Mouse (Mus musculus) lung, postnatal 4 days (tissue): ENCODE measurements around the gene Pck2.
A peak's percentile ranks its signal among the peaks of the same experiment; 100 is the strongest.

ENCODE experiments used
- DNase-seq, 2 experiments: peaks; one replicate each; pipeline ENCODE4 v3.0.0; 2021

The Pck2 gene

DNA sequence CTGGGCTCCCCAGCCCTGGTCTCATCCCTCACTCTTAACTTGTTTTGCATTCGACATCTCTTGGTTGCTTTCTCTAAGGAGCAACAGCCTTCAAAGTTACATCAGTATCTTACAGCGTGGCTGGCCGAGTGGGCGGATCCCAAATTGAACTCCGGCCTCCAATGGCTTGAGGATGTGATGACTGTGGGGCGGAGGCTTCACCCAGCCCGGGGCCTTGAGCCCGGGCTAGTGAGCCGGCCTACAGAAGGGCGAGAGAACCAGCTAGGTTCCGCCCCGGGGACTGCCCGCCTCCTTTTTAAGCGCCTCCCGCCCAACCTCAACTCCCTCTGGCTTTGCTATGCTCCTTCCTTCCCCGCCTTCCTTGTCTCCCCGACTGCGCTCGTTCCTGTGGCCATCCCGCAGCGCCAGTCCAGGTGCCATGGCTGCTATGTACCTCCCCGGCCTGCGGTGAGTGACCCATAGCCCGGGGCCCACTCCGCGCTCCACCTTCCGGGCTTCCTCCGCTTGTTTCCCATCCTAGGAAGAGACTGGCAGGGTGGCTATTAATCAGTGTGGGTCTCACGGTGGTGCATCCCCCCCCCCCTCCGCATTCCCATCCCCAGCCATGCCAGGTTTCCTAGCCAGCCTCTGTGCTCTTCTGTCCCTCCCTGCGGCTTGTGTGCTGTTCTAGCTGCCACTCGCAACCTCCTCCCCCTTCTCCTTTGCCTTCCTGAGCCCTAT lies at the start of gene Pck2:
Pck2 (plus strand) TSS at position 200 of the 720 bp plus-strand sequence.
- peak; percentile 92 to 96 for DNase-seq

DNA sequence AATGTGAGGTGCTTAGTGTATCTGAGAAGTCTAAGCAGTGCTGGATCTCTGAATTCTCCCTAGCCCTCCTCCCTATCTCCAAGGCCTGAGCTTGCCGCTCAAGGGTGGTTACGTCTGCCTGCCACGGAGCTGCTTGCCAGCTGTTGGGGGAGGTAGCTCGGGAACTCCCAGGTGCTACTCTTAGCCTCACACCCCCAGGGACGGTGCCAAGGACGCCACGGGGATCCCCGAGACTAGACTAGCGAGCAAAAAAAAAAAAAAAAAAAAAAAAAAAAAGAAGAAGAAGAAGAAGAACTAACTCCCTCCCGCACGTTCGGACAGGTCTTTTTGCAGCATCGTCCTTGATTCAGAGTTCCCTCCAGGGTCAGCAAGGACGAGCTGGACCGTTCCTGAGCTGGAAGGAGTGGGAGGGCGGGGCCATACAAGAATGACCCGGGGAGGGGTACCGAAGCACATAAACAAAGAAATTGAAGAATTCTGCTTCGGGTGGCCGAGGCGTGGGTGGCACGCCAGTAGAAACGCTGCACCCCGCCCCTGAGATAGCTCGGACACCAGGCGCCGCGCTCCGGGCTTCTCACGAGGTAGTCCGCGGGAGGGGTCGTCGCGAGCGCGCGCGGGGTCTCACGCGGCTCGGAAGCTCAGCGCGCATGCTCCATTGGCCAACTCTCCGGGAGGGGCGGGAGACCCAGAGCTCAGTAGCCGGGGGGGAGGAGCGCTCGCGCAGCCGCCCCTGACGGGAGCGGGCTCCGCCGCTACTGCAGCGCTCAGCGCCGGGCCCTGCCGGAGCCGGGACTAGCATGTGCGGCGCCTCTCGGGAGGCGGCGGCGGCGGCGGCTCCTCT lies 49.5 kb upstream of the Pck2 start, which contains the start of gene Carmil3:
Carmil3 (plus strand) TSS at position 291 of the 841 bp plus-strand sequence.
- peak; percentile 59 to 71 for DNase-seq

DNA sequence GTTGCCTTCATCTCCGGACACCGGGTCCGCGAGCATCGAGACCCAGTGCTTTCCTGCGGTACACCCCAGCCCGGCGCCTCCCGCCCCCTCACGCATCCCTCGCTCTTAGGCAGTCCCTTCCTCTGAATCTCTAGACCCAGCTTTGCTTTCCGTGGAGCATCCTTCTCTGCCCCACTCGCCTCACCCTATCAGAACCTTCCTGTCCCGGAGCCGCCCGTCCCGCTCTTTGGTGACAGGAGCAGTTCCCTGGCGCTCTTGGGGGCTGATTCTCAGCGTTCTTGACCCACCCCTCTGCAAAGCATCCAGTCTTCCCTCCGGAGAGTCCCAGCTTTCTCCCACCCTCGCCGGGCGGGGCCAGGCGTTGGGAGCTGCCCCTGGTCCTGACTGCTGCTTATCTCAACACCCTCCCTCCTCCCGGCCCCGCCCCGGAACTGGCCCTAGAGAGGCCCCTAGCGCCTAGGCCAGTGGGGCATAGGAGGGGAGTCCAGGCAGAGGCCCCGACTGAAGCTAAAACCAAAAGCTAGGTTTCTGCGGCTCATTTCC lies 48.7 kb upstream of the Pck2 start:
- DNase-seq = peak; percentile 60 to 69

DNA sequence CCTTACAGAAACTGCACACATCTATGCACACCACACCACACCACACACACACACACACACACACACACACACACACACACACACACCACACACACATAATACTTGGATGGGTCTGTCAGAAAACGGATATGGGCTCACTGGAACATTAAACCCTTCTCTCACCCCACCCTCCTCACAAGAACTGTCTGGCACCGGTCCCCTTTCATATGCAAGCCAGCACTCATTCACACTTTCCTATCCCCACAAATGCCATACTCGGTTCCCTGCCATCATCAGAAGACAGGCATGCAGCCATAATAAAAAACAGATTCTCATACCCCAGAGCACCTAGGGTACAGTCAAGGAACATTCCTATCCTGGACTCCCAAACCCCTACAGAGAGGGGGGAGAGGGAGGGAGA lies 48.0 kb upstream of the Pck2 start:
- no peak for DNase-seq

DNA sequence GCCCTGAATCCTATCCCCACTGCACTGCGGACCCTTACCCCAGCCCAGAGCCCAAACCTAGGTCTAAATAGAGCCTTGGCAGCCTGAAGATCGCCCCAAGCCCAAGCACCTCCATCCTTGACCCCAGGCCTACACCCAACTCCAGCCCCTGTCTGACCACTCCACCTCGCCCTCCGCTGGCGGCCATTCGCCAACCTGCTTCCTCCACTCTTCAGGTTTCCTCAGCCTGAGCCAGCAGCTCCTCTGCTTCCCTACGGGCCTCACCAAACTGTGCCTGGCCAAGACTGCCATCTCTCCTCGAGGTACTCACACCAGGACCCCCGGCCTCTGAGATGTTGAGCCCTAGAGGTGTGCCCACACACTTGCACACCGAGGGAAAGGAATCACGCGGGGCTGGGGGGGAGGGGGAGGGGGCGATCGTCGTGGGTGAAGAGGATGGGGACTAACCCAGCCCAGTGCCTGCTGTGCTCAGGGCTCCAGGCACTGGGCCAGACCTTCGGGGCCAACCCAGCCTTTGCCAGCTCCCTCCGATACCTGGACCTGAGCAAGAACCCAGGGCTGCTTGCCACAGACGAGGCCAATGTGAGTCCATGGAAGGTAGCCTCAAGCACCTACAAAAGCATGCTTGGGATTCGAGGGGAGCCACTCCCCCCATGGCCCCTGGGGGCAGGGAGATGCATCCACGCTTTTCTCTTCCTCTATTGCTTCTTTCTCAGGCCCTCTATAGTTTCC lies 44.4 kb upstream of the Pck2 start:
- DNase-seq = no peak

DNA sequence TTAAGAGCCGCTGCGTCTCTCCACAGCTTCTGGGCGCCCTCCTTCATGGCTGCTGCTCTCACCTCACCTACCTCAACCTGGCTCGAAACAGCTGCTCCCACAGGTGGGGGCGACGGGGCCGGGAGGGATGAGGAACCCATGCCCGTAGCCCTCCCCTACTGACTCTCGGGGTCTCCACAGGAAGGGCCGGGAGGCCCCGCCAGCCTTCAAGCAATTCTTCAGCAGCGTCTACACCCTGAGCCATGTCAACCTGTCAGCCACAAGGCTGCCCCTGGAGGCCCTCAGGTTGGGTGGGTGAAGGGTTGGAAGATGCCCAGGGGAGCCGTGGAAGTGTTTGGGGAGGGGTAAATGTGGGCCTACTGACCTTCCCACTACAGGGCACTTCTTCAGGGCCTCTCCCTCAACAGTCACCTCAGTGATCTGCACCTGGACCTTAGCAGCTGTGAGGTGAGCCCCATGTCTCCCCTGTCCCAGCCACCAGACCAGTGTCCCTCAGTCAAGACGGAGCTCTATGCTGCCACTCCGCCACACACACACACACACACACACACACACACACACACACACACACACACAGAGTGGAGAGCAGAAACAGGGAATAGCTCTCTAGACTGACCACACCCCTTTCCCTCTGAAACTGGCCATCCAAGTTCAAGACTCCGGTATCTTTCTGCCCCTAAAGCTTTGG lies 43.2 kb upstream of the Pck2 start:
- no peak for DNase-seq

DNA sequence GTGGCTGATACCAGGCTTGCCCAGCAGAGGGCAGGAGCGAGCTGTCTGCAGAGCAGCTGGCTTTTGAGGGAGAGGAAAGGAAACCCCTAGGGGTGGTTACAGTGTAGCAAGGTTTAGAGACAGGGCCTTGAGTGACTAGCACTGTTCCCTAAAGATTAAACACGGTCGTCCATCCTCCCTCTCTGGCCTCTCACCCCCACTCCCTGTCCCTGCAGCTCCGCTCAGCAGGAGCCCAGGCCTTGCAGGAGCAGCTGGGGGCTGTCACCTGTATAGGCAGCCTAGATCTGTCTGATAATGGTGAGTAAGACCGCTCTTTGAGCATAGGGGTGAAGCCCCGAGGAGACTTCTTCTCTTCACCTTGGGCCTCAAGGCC lies 42.6 kb upstream of the Pck2 start:
- peak; percentile 86 to 93 for DNase-seq

DNA sequence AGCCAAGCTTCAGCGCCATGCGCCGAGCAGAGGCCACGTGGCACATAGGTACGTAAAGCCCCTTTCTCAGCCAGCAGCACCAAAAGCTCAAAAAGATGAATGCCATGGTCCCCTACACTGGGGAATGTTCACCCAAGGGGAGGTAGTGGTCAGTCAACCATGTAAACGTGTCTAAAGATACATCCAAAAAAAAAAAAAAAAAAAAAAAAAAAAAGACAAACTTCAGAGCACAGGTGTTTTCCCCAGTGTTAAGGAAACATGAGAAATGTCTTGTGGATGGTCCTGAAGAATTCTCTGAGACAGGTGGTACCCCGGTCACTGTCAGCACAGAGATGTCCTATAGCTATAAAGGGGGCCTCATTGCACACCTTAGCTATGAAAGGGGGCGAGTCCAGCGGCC lies 34.5 kb upstream of the Pck2 start:
- no peak for DNase-seq

DNA sequence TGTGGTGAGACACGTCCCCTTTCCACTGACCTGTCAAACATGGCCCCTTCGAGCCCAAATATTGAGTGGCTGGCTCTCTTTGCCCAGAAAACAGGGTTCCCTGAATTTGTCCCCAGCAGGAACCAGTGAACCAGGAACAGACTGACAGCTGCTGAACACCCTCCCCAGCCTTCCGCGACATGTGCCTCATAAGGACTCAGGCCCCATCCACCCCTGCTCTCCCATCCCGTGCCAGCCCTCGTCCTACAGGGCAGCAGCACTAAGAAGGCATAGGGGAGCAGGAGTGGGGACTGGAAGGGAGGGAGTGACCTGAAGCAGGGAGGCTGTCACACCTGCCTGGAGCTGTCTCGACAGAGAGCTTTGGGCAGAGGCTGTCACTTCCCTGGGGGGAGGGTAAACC lies 32.3 kb upstream of the Pck2 start:
- DNase-seq = no peak

DNA sequence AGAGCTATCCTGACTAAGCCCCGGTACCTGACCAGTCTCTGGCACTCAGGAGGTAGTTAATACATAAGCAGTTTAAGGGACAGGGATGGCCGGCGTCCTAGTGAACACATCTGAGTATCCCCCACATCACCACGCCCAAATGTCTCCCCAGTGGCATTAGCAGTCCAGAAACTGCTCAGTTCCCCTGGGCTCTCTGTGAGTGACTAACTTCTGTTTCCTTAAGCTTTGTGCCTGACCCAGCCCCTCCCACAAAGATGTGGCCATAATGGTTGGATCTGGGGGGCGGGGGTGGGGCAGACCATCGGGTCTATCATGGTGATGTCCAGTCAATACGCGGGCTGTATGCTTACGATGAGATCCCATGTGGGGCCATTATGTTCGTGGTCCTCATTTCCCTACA lies 30.5 kb upstream of the Pck2 start:
- DNase-seq = no peak

DNA sequence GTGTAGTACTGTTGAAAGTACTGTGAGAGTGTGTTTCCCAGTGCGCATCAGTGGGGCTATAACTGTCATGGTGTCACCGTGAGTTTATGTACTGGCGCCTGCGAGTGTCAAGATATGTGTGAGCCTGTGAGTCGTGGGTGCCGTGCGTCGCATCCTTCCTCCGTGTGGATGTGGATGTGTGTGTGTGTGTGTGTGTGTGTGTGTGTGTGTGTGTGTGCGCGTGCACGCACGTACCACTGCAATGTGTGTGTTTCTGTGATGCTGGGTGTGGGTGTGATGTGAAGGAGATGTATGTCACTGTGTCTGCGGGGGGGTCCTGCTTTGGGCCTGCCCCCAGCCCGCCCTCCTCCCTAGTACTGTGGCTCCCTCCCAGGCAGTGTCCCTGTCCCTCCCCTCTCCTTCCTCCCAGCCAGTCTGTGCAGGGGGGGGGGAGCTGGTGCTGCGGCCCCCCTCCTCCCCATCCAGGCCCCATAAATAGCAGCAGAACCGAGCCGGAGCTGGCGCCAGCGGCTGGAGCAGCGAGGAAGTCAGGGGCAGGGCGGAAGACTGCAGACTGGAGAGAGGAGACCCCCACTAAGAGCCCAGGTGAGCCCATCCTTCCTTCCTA lies 29.8 kb upstream of the Pck2 start, which contains the start of gene Cpne6:
Cpne6 (plus strand) TSS at position 321 of the 607 bp plus-strand sequence.
- DNase-seq = no peak

DNA sequence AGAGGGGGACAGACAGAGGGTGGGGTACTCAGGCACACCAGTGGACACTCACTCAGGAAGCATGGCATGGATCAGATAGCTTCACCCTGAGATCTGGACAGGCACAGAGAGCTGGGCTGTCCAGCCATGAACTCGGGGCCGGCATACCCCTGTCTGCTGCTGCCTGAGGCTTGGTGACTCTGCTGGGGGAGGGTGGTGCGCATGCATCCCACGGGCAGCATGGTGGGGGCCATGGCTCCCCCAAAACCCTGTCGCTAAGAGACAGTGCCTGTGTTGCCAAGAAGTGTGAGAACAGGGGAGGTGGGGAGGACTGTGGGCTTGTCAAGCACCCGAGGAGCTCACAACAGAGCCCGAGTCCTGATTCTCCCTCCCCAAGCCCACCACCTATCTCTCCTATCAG lies 29.0 kb upstream of the Pck2 start:
- DNase-seq = no peak

DNA sequence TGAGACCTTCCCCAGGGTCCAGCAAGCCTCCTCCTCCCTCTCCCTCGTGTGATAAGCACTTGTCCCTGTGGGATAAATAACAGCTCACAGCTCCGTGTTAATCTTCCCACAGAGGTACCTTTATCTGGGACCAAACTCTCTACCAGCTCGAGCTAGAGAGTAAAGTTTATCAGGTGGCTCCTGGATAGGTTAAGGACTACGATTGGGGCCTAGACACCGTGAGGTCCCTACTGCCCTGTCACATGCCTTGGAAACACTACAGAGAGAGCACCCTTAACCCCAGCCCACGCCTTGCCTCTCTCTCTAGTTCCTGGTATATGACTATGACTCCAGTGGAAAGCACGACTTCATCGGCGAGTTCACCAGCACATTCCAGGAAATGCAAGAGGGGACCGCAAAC lies 26.1 kb upstream of the Pck2 start:
- no peak for DNase-seq

DNA sequence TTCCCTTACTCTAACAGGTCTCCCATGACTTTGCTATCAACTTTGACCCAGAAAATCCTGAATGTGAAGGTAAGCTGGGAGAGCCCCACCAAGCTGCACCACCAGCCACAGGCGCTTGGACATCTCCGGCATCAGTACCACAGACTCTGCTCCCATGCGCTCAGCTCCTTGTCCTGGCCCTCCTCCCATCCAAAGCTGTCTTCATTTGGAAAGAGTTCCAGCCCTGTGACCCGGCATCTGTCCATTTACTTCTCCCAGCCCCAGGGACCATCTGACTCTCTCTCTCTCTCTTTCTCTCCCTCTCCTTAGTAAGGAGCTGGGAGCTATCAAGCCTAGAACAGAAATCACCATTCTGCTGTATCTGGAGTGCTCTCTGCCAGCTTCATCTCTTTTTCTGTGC lies 24.2 kb upstream of the Pck2 start:
- DNase-seq = no peak

DNA sequence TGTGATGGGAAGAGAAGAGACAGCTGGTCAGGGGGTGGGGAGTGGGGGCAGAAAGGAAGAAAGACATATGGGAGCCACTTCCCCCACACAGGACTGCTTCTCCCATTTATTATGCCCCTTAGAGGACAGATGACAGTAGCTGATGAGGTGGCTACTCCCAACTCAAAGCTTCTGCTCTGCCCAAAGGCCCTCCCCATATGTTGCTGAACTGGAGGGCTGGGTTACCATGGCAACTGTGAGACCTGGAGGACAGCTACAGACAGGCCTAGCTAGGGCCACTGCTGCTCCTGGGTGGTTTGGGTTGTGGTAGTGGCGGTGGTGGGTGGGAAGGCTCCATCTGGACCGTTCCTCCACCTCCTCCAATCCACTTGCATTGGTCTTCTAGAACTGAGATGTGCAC lies 21.2 kb upstream of the Pck2 start:
- DNase-seq = peak in 1 of 2 experiments; percentile 13

DNA sequence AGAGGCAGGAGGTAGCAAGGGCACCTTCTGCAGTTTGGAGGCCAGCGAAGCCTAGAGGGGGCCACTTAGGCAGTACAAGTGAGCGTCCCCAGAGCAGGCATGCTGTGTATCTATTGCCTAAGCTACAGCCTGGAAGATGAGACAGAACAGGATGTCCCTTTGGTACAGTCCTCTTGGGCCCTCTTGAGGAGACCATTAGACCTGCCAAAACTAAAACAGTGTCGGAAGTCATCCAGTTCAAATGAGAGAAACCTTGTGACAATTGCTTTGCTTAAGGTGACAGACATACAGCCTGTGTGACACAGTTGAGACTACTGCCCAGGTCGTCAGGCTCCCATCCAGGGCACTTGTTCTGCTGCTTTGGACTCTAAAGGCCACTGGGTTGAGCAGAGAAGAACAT lies 20.5 kb upstream of the Pck2 start:
- DNase-seq = peak in 1 of 2 experiments; percentile 6

DNA sequence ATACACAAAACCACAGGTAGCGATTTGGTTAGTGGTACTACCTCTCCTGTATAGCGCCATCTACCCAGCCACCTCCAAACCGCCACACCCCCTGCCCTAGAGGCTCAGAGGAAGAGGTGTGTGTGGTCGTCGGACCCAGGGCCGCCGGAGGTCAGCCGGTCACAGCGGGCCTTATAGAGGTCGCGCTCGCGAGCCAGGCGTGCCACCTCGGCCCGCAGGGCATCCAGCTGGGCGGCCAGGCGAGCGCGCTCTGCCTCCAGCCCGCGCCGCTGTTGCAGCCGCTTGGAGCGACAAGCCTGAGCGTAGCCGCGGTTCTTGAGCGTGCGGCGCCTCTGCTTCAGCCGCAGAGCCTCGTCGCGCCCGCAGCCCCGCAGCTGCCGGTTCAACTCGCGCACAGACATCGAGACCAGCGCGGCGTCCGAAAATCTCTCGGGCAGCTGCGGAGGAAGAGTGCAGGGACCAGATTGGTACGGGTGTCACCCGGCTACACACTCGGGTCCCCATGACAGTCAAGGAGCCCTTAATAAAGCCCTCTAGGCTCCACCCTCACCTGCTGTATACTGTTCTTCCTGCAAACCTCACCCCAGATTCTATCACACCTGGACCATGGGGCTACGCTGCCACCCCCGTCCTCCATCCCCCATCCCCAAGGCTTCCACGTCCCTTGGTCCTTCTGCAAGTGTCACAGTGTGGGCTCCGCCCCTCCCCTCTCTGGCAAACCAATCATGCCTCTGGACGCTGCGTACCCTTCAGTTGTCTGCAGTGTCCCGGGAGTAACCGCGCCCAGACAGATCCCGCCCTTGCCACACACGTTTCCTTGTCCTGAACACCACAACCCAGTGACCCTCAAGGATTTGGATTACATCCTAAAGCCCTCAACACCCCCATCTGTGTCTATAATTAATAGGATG lies 19.4 kb upstream of the Pck2 start:
- DNase-seq = peak in 1 of 2 experiments; percentile 33

DNA sequence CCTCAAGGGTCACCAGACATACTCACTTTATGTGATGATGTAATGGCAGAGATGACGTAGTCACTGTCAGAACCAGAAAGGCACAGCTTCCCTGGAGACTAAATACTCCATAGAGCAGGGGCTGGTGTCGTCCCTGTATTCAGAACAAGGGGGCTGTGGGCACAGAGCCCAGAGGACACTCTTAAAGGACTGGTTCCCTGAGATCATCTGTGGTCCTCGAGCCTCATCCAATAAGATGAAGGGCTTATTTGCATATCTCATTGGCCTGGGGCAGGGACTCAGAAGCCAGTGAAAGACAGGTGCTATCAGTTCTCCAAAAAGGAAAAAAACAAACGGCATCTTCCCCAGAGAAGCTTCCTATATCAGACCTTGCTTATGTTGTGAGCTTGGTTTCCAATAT lies 16.0 kb upstream of the Pck2 start:
- peak in 1 of 2 experiments; percentile 6 for DNase-seq

DNA sequence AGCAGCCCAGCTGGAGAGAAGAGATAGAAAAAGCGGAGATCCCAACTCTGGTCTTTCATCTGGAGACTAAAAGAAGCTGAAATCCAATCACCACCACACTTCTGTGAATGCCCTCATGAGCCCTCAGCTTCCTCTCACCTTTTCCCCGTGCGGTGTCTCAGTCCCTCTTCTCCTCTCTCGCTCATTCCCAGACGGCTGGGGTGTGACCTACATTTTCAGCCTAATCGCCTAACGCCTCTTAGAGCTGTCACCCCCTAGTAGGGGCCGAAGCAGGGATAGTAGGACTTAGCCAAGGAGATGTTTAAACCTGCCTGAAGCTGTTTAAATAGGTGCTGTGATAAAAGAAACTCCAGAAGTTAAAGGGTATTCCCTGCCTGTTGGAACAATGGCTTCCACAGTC lies 15.3 kb upstream of the Pck2 start, which contains the start of gene Nrl:
Nrl (minus strand) TSS at position 197 of the 400 bp plus-strand sequence.
- peak in 1 of 2 experiments; percentile 8 for DNase-seq

DNA sequence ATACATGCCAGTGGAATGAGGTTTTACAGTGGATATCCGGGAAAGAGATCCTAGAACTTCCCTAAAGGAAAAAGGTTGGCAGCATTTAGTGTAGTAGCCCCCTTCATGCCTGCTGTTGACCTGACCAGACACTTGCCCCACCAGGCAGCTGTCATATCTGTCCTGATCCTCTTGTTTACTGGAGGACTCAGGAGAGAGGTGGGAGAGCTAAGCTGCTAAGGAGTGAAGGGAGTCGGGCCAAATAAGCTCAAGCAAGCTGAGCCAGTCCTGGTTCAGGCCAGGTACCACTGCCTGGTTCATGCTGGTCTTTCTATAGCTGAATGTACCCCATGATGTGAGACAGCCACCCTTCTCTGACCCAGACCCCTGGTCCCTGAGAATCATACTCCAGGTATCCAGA lies 13.4 kb upstream of the Pck2 start:
- DNase-seq = peak in 1 of 2 experiments; percentile 4

DNA sequence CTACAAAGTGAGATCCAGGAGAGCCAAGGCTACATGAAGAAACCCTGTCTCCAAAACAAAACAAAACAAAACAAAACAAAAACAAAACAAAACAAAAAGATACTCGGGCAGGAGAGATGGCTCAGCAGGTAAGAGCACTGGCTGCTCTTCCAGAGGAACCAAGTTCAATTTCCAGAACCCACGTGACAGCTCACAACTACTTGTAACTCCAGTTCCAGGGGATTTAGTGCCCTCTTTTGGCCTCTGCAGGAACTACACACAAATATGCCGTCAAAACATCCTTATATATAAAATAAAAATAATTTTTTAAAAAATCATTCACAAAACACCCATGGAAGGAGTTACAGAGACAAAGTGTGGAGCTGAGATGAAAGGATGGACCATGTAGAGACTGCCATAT lies 12.1 kb upstream of the Pck2 start:
- DNase-seq = peak; percentile 8 to 39
